Mouse (Mus musculus) E14TG2a.4 (cell line): ENCODE measurements at regions not wholly inside any gene's neighbourhood (a gene's known extent, or its start where the extent isn't known, plus 50 kb on each side); places are given as distances from the start of the nearest gene placed in this dataset.

Experiments
- H3K27me3 ChIP-seq: 2 replicates; pipeline ENCODE4 v1.6.1; 2014; ENCODE audit warnings: low read length, control low read depth; ENCODE audit not compliant: insufficient read depth
- H3K36me3 ChIP-seq: 2 replicates; pipeline ENCODE4 v1.6.1; 2014; ENCODE audit warnings: low read length, control low read depth; ENCODE audit not compliant: insufficient read depth
- H3K4me1 ChIP-seq: replicated peaks from 2 replicates; pipeline ENCODE4 v1.6.1; 2014; ENCODE audit warnings: low read depth, low read length, control low read depth
- H3K4me3 ChIP-seq: replicated peaks from 2 replicates; pipeline ENCODE4 v1.5.1; 2014; ENCODE audit warnings: mild to moderate bottlenecking, low read length
- H3K9me3 ChIP-seq: 2 replicates; pipeline ENCODE4 v1.6.1; 2014; ENCODE audit warnings: low read length, control low read depth
- CTCF ChIP-seq: conservative IDR thresholded peaks from 2 replicates; pipeline ENCODE4 v1.5.1; 2014; ENCODE audit warnings: low read length
- NANOG ChIP-seq: IDR thresholded peaks from 2 replicates; pipeline ENCODE4 v1.6.1; 2014; ENCODE audit warnings: borderline replicate concordance, low read length, mixed read lengths
- POU5F1 ChIP-seq: IDR thresholded peaks from 2 replicates; pipeline ENCODE4 v1.6.1; 2014; ENCODE audit warnings: low read length, borderline replicate concordance

- Histone ChIP-seq H3K4me1 (peaks cover 6% of the 10 kb centered on the region), H3K4me3 (no peak overlapping the region), H3K36me3 (no peaks in the 10 kb centered on the region), H3K9me3 (no peaks in the 10 kb centered on the region), H3K27me3 (peaks cover 13% of the 10 kb centered on the region; the same call in 1 of the 2 replicates)
- TF ChIP-seq CTCF = no peak
- no peak for TF ChIP-seq POU5F1
- TF ChIP-seq NANOG = no peak
Observed at GRCm38 (mm10) chr11:79860611-79861067, 101.6 kb downstream of the Utp6 start.

- Histone ChIP-seq H3K27me3 (0 out of 2 replicates have a peak, but pooled peaks cover 4% of the 10 kb centered on the region), H3K36me3 (no peaks in the 10 kb centered on the region), H3K9me3 (no peaks in the 10 kb centered on the region), H3K4me1 (peaks cover 6% of the 10 kb centered on the region), H3K4me3 (no peak overlapping the region)
- TF ChIP-seq POU5F1 = no peak
- TF ChIP-seq NANOG = no peak
- TF ChIP-seq CTCF = no peak
Observed at GRCm38 (mm10) chr11:79856376-79856775, 105.8 kb downstream of the Utp6 start.

GRCm38 (mm10) chr11:79849545-79849944 lies 112.6 kb downstream of the Utp6 start:
- H3K36me3 ChIP-seq = no peaks in the 10 kb centered on the region
- H3K27me3 ChIP-seq = peaks cover 5% of the 10 kb centered on the region; the same call in 1 of the 2 replicates
- no peaks in the 10 kb centered on the region for H3K4me1 ChIP-seq
- no peaks in the 10 kb centered on the region for H3K9me3 ChIP-seq
- TF ChIP-seq POU5F1 (no peak), CTCF (no peak), NANOG (no peak)
- H3K4me3 ChIP-seq = no peak overlapping the region

GRCm38 (mm10) chr11:79844436-79844835 lies 117.8 kb downstream of the Utp6 start:
- Histone ChIP-seq H3K9me3 (no peaks in the 10 kb centered on the region), H3K4me3 (no peak overlapping the region), H3K4me1 (no peaks in the 10 kb centered on the region), H3K27me3 (peaks cover 25% of the 10 kb centered on the region; the same call in 1 of the 2 replicates), H3K36me3 (no peaks in the 10 kb centered on the region)
- TF ChIP-seq POU5F1 (no peak), CTCF (no peak), NANOG (no peak)

- TF ChIP-seq POU5F1 = no peak
- no peak for TF ChIP-seq CTCF
- no peak for TF ChIP-seq NANOG
- Histone ChIP-seq H3K4me3 (no peak overlapping the region), H3K36me3 (no peaks in the 10 kb centered on the region), H3K9me3 (no peaks in the 10 kb centered on the region), H3K4me1 (no peaks in the 10 kb centered on the region), H3K27me3 (peaks cover 33% of the 10 kb centered on the region; the same call in 1 of the 2 replicates)
Observed at GRCm38 (mm10) chr11:79843021-79843420, 119.2 kb downstream of the Utp6 start.

GRCm38 (mm10) chr11:79839973-79840372 lies 122.2 kb downstream of the Utp6 start:
- no peak for TF ChIP-seq POU5F1
- no peak for TF ChIP-seq CTCF
- TF ChIP-seq NANOG = no peak
- peaks cover 40% of the 10 kb centered on the region; the same call in 1 of the 2 replicates for H3K27me3 ChIP-seq
- no peaks in the 10 kb centered on the region for H3K4me1 ChIP-seq
- H3K36me3 ChIP-seq = no peaks in the 10 kb centered on the region
- H3K4me3 ChIP-seq = no peak overlapping the region
- H3K9me3 ChIP-seq = no peaks in the 10 kb centered on the region

- Histone ChIP-seq H3K4me3 (no peak overlapping the region), H3K9me3 (no peaks in the 10 kb centered on the region), H3K36me3 (no peaks in the 10 kb centered on the region), H3K4me1 (no peaks in the 10 kb centered on the region), H3K27me3 (peaks cover 31% of the 10 kb centered on the region; the same call in 1 of the 2 replicates)
- TF ChIP-seq CTCF = no peak
- TF ChIP-seq NANOG = no peak
- no peak for TF ChIP-seq POU5F1
Observed at GRCm38 (mm10) chr11:79838051-79838450, 124.1 kb downstream of the Utp6 start.

- Histone ChIP-seq H3K36me3 (no peaks in the 10 kb centered on the region), H3K27me3 (peaks cover 31% of the 10 kb centered on the region; the same call in 1 of the 2 replicates), H3K9me3 (no peaks in the 10 kb centered on the region), H3K4me3 (no peak overlapping the region), H3K4me1 (no peaks in the 10 kb centered on the region)
- no peak for TF ChIP-seq CTCF
- TF ChIP-seq POU5F1 = no peak
- no peak for TF ChIP-seq NANOG
Observed at GRCm38 (mm10) chr11:79837076-79837990, 124.9 kb downstream of the Utp6 start.
